Mouse (Mus musculus) bone marrow, adult 2 months (tissue): ENCODE results near the gene Trpv2. TPM values are rescaled to one million over a fixed set of nuclear protein-coding genes. Genes with fewer than 3 reads are reported as not detected.

Experiments
- H3K27ac ChIP-seq: fragments of 200-500 bp; 2 replicates; pipeline ENCODE4 v1.5.1; 2012; ENCODE audit warnings: low read depth, mild to moderate bottlenecking, control low read depth, inconsistent platforms, low read length; ENCODE audit not compliant: control insufficient read depth, poor library complexity, insufficient read depth
- H3K4me1 ChIP-seq: fragments of 200-500 bp; 2 replicates; pipeline ENCODE4 v1.6.1; 2011; ENCODE audit warnings: low read length; ENCODE audit not compliant: control insufficient read depth, insufficient read depth
- H3K4me3 ChIP-seq: fragments of 200-500 bp; replicated peaks from 2 replicates; pipeline ENCODE3; 2011; ENCODE audit warnings: mild to moderate bottlenecking, low read depth, low read length, control low read depth; ENCODE audit not compliant: control insufficient read depth
- CTCF ChIP-seq: fragments of 200-500 bp; IDR thresholded peaks from 2 replicates; pipeline ENCODE4 v1.5.1; 2011; ENCODE audit warnings: low read length, control low read depth; ENCODE audit not compliant: control insufficient read depth, insufficient read depth
- POLR2A ChIP-seq: fragments of 200-500 bp; IDR thresholded peaks from 2 replicates; pipeline ENCODE4 v1.6.1; 2011; ENCODE audit warnings: low read depth, mild to moderate bottlenecking, control low read depth, low read length, borderline replicate concordance; ENCODE audit not compliant: control insufficient read depth
- WGBS: fragments of 180-500 bp; shearing (Covaris S2); methylation state at CpG from one replicate; pipeline ENCODE4 v1.1.7; 2018; 5-methylcytosine and 5-hydroxymethylcytosine counted together
- polyA plus RNA-seq: library from polyadenylated mRNA; stranded (reverse); fragments of >200 nt; gene quantifications from 2 replicates; pipeline ENCODE4 v1.2.4, GENCODE M21; 2011; ENCODE audit warnings: low replicate concordance; ENCODE audit not compliant: missing spikeins, insufficient read depth, insufficient read length

Trpv2 gene
- polyA plus RNA-seq, 1 experiment: 22.0 TPM

- Histone ChIP-seq H3K4me1 (no peaks in the 10 kb centered on the region), H3K4me3 (no peak overlapping the region), H3K27ac (no peak overlapping the region)
- WGBS: 73% methylated on average over 6 of the region's 6 CpGs
- no peak for TF ChIP-seq CTCF
- TF ChIP-seq POLR2A: no peak
These were observed 63.5 kb downstream of the Trpv2 start for GRCm38 (mm10) chr11:62637806-62638205.

GRCm38 (mm10) chr11:62638402-62638801 is 64.1 kb downstream of the Trpv2 start:
- TF ChIP-seq POLR2A: no peak
- TF ChIP-seq CTCF: no peak

GRCm38 (mm10) chr11:62640378-62640777 is 66.1 kb downstream of the Trpv2 start:
- 75% methylated on average over 3 of the region's 3 CpGs for WGBS
- Histone ChIP-seq H3K27ac (no peak overlapping the region), H3K4me3 (no peak overlapping the region), H3K4me1 (peaks cover 4% of the 10 kb centered on the region; the same call in 1 of the 2 replicates)
- no peak for TF ChIP-seq POLR2A
- no peak for TF ChIP-seq CTCF

More at GRCm38 (mm10) chr11:62638402-62638801, 64.1 kb downstream of the Trpv2 start:
- Histone ChIP-seq H3K4me3 (no peak overlapping the region), H3K27ac (no peak overlapping the region), H3K4me1 (no peaks in the 10 kb centered on the region; the same call in 1 of the 2 replicates)
- 84% methylated on average over 4 of the region's 4 CpGs for WGBS

GRCm38 (mm10) chr11:62642023-62642844 is 67.9 kb downstream of the Trpv2 start:
- H3K4me3 ChIP-seq: no peak overlapping the region
- H3K27ac ChIP-seq: no peak overlapping the region
- peaks cover 5% of the 10 kb centered on the region; the same call in 1 of the 2 replicates for H3K4me1 ChIP-seq
- TF ChIP-seq CTCF: no peak
- no peak for TF ChIP-seq POLR2A
- 64% methylated on average over 11 of the region's 11 CpGs for WGBS

GRCm38 (mm10) chr11:62643011-62643631 is 68.8 kb downstream of the Trpv2 start:
- TF ChIP-seq CTCF (no peak), POLR2A (no peak)
- H3K4me1 ChIP-seq: peaks cover 5% of the 10 kb centered on the region; the same call in 1 of the 2 replicates
- no peak overlapping the region for H3K4me3 ChIP-seq
- 29% methylated on average over 8 of the region's 8 CpGs for WGBS
- no peak overlapping the region; the same call in 1 of the 2 replicates for H3K27ac ChIP-seq

GRCm38 (mm10) chr11:62643681-62644363 is 69.5 kb downstream of the Trpv2 start:
- H3K4me1 ChIP-seq: peaks cover 5% of the 10 kb centered on the region; the same call in 1 of the 2 replicates
- 57% methylated on average over 10 of the region's 10 CpGs for WGBS
- TF ChIP-seq CTCF (no peak), POLR2A (no peak)
- no peak overlapping the region for H3K4me3 ChIP-seq
- no peak overlapping the region for H3K27ac ChIP-seq

- no peak overlapping the region for H3K27ac ChIP-seq
- WGBS: 80% methylated on average over 5 of the region's 5 CpGs
- TF ChIP-seq POLR2A (no peak), CTCF (no peak)
- peaks cover 5% of the 10 kb centered on the region; the same call in 1 of the 2 replicates for H3K4me1 ChIP-seq
- H3K4me3 ChIP-seq: no peak overlapping the region
These were observed 70.5 kb downstream of the Trpv2 start for GRCm38 (mm10) chr11:62644602-62645336.

GRCm38 (mm10) chr11:62645337-62645675 is 71.0 kb downstream of the Trpv2 start:
- TF ChIP-seq POLR2A (no peak), CTCF (no peak)
- peaks cover 5% of the 10 kb centered on the region; the same call in 1 of the 2 replicates for H3K4me1 ChIP-seq
- no peak overlapping the region for H3K27ac ChIP-seq
- 83% methylated on average over 4 of the region's 4 CpGs for WGBS
- no peak overlapping the region for H3K4me3 ChIP-seq
